Mouse (Mus musculus): Measurements from ENCODE around the gene Pcgf2.

DNA sequence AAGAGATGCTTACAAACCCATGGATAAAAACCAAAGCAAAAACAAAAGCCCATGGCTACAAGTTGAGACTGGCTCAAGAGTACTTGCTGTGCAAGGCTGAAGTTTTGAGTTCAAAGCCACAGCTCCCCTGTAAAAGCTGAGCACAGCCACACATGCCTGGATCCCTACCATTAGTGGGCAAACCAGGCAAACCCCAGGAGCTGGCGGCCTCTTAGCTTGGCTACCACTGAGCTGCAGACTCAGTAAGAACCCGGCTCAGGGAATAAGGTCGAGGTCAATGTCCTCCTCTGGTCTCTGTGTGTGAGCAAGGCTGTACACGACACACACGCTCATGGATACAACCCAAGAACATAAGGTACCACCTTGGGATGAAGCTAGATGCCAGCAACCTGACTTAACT lies 48.2 kb upstream of the Pcgf2 start:
- TF ChIP-seq ZNF384 (IDR thresholded peaks at IDR 0.05; ENCODE audit: low read depth, low read length), result no peak
- no peak for TF ChIP-seq ZC3H11A (IDR thresholded peaks at IDR 0.05; ENCODE audit: borderline replicate concordance, low read depth, low read length)
- no peak for TF ChIP-seq MAFK (IDR thresholded peaks at IDR 0.05; ENCODE audit: insufficient read depth, low read depth, low read length)
